Mouse (Mus musculus) neural tube, embryonic 13.5 days (tissue): ENCODE data around the gene Syngr3. TPM values are rescaled to one million over a fixed set of nuclear protein-coding genes. Genes with fewer than 3 reads are reported as not detected.
"Not testable (repeated sequence)": the region's sequence is repeated elsewhere in the genome, so short reads cannot be mapped to it uniquely, and the experiment has no call there.

Source experiments
- ATAC-seq: fragments of 200-750 bp; cut with Nextera tagmentation; 2 replicates; pipeline ENCODE4 v1.8.0; 2017; ENCODE audit warnings: low read depth, mild to moderate bottlenecking, moderate TSS enrichment, moderate library complexity
- H3K27ac ChIP-seq: fragments of 300-500 bp; sonication (generic); replicated peaks from 2 replicates; pipeline ENCODE4 v1.5.1; 2015; ENCODE audit warnings: moderate library complexity, mild to moderate bottlenecking, inconsistent platforms
- H3K27me3 ChIP-seq: fragments of 300-500 bp; sonication (generic); 2 replicates; pipeline ENCODE4 v1.6.1; 2015; ENCODE audit warnings: mild to moderate bottlenecking, inconsistent platforms
- H3K36me3 ChIP-seq: fragments of 300-500 bp; sonication (generic); 2 replicates; pipeline ENCODE4 v1.6.1; 2015; ENCODE audit warnings: mild to moderate bottlenecking, inconsistent platforms
- H3K4me1 ChIP-seq: fragments of 300-500 bp; sonication (generic); replicated peaks from 2 replicates; pipeline ENCODE4 v1.6.1; 2015; ENCODE audit warnings: inconsistent platforms
- H3K4me2 ChIP-seq: fragments of 300-500 bp; sonication (generic); 2 replicates; pipeline ENCODE4 v1.6.1; 2015; ENCODE audit warnings: inconsistent platforms, mild to moderate bottlenecking, moderate library complexity
- H3K4me3 ChIP-seq: fragments of 300-500 bp; sonication (generic); 2 replicates; pipeline ENCODE4 v1.5.1; 2015; ENCODE audit warnings: mild to moderate bottlenecking, inconsistent platforms
- H3K9ac ChIP-seq: fragments of 300-500 bp; sonication (generic); 2 replicates; pipeline ENCODE4 v1.6.1; 2015; ENCODE audit warnings: moderate library complexity, mild to moderate bottlenecking, inconsistent platforms
- H3K9me3 ChIP-seq: fragments of 300-500 bp; sonication (generic); 2 replicates; pipeline ENCODE4 v1.6.1; 2016; ENCODE audit warnings: inconsistent platforms
- WGBS: fragments of 180-500 bp; shearing (Covaris S2); methylation state at CpG from one replicate; pipeline ENCODE4 v1.1.7; 2015; 5-methylcytosine and 5-hydroxymethylcytosine counted together
- polyA plus RNA-seq: library from polyadenylated mRNA; unstranded; fragments of >200 nt; fragmentation: Nextera tagmentation; extraction: Ambion mirVana; gene quantifications from 2 replicates; pipeline ENCODE4 v1.2.1, GENCODE M21; 2015

Gene Syngr3
- polyA plus RNA-seq, 1 experiment from 2014 or later: 114 TPM

- Histone ChIP-seq H3K4me1 (peaks cover 12% of the 10 kb centered on the region), H3K4me3 (no peak within 1 kb of the TSS), H3K9ac (no peak within 1 kb of the TSS), H3K36me3 (peaks cover 1% of the 10 kb centered on the region), H3K4me2 (no peak within 1 kb of the TSS), H3K27ac (no peak within 1 kb of the TSS), H3K27me3 (peaks cover 10% of the 10 kb centered on the region; the same call in 1 of the 2 replicates), H3K9me3 (no peaks in the 10 kb centered on the region)
- no peak for ATAC-seq
- 80% methylated on average over 2 of the region's 2 CpGs for WGBS
Observed at GRCm38 (mm10) chr17:24727618-24728017, 37.9 kb upstream of the Syngr3 start, which contains the start of gene Rpl3l. Rpl3l (plus strand) TSS chr17:24727820.

GRCm38 (mm10) chr17:24725637-24726390, 36.1 kb upstream of the Syngr3 start:
- Histone ChIP-seq H3K9ac (no peak overlapping the region), H3K4me3 (no peak overlapping the region), H3K27me3 (0 out of 2 replicates have a peak, but pooled peaks cover 10% of the 10 kb centered on the region), H3K4me2 (no peak overlapping the region), H3K36me3 (peaks cover 18% of the 10 kb centered on the region), H3K4me1 (peaks cover 28% of the 10 kb centered on the region), H3K9me3 (no peaks in the 10 kb centered on the region), H3K27ac (no peak overlapping the region)
- WGBS: 79% methylated on average over 3 of the region's 3 CpGs
- no peak for ATAC-seq

- peak; percentile 72 for ATAC-seq
- WGBS: under 1% methylated on average over 30 of the region's 30 CpGs
- Histone ChIP-seq H3K36me3 (peaks cover 18% of the 10 kb centered on the region), H3K4me2 (peak within 1 kb of the TSS; percentile 95), H3K27me3 (0 out of 2 replicates have a peak, but pooled peaks cover 10% of the 10 kb centered on the region), H3K4me1 (peaks cover 31% of the 10 kb centered on the region), H3K4me3 (peak within 1 kb of the TSS; percentile 87), H3K27ac (peak within 1 kb of the TSS; percentile 86), H3K9me3 (no peaks in the 10 kb centered on the region), H3K9ac (peak within 1 kb of the TSS; percentile 96)
Observed at GRCm38 (mm10) chr17:24724184-24724583, 34.4 kb upstream of the Syngr3 start, which contains the start of gene Ndufb10. Ndufb10 (minus strand) TSS chr17:24724478.

- Histone ChIP-seq H3K9ac (peak overlapping the region; percentile 96), H3K36me3 (peaks cover 18% of the 10 kb centered on the region), H3K9me3 (no peaks in the 10 kb centered on the region), H3K4me3 (peak overlapping the region; percentile 87), H3K4me1 (peaks cover 35% of the 10 kb centered on the region), H3K4me2 (peak overlapping the region; percentile 95), H3K27me3 (0 out of 2 replicates have a peak, but pooled peaks cover 10% of the 10 kb centered on the region), H3K27ac (peak overlapping the region; percentile 86)
- under 1% methylated on average over 15 of the region's 15 CpGs for WGBS
- no peak; the same call in 1 of the 2 replicates for ATAC-seq
Observed at GRCm38 (mm10) chr17:24723881-24724180, 34.1 kb upstream of the Syngr3 start.

DNA sequence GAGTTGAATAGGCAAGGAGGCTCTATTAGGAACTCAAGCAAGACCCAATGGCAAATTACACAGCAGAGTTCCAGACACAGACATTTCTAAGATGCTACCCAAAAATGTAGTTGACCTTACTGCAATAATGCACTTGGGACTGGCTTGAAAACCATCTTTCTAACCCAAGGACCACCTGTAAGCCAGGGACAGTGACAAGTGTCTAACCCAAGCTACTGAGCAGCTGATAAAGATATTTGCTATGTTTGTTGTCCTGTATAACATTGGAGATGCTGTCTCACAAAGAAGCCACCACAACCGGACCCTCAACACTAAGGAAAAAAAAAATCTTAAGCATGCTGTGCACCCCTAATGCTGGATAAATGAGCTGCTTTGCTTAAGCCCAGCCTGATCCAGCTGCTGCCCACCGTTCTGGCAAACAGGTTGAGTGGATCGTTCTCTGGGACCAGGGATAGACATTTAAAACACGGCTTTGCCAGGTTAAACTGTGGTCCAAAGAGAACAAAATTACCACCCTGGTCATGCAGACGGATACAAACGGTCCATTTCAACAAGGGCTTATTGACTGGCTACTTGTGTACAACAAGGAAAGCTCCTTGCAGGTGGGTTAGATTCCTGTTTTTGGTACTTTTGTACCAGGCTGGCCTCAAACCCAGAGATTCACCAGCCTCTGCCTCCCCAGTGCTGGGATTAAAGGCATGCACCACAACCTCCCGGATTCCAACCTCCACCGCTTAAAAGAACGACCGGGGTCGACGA, 33.5 kb upstream of the Syngr3 start:
- H3K27me3 ChIP-seq: 0 out of 2 replicates have a peak, but pooled peaks cover 9% of the 10 kb centered on the region
- no peak for ATAC-seq
- H3K4me3 ChIP-seq: peak overlapping the region; percentile 87
- H3K27ac ChIP-seq: peak overlapping the region; percentile 86
- H3K9ac ChIP-seq: peak overlapping the region; percentile 96
- H3K36me3 ChIP-seq: peaks cover 18% of the 10 kb centered on the region
- 3% methylated on average over 12 of the region's 12 CpGs for WGBS
- peaks cover 40% of the 10 kb centered on the region for H3K4me1 ChIP-seq
- no peaks in the 10 kb centered on the region for H3K9me3 ChIP-seq
- H3K4me2 ChIP-seq: peak overlapping the region; percentile 95

DNA sequence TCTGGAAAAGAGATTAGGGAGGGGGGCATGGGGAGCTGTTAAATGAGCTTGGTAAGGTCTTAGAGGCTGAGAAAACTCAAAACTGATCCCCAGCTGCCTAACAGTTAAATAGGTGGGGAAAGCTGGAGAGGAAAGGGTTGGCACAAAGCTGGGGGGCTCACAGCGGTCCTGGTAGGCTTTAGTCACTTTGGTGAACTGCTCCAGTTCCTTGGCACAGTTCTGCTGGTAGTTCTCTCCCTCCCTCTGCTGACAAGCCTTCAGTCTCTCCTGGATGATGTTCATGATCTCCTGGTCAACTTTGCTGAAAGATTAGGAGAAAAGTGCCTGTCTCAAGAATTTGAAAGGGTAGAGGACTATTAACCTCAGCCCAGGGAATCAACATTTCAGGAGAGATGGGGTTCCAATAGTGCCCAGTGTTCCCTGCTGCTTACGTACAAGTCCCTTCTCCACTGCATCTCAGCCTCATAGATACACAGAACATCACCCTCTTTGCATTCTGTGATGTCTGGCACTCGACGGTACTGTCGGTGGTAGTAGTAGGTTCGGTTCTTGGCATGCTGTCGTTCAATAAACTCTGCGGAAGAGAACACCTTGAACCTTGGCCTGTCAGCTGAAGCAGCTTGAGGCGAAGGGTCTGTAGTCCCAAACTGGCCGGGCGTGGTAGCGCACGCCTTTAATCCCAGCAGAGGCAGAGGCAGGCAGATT, 32.6 kb upstream of the Syngr3 start:
- Histone ChIP-seq H3K27ac (no peak overlapping the region), H3K9ac (peak overlapping the region; percentile 96), H3K36me3 (peaks cover 18% of the 10 kb centered on the region), H3K27me3 (0 out of 2 replicates have a peak, but pooled peaks cover under 1% of the 10 kb centered on the region), H3K9me3 (no peaks in the 10 kb centered on the region), H3K4me3 (peak overlapping the region; percentile 87; the same call in 1 of the 2 replicates), H3K4me1 (peaks cover 42% of the 10 kb centered on the region), H3K4me2 (peak overlapping the region; percentile 95)
- 32% methylated on average over 13 of the region's 13 CpGs for WGBS
- no peak for ATAC-seq

- H3K4me3 ChIP-seq: peak overlapping the region; percentile 87
- H3K36me3 ChIP-seq: peaks cover 26% of the 10 kb centered on the region
- not testable (repeated sequence) for H3K9me3 ChIP-seq, H3K27ac ChIP-seq, ATAC-seq, H3K27me3 ChIP-seq
- 65% methylated on average over 7 of the region's 7 CpGs for WGBS
- peak overlapping the region; percentile 78 for H3K4me2 ChIP-seq
- H3K9ac ChIP-seq: peak overlapping the region; percentile 71
- peaks cover 42% of the 10 kb centered on the region for H3K4me1 ChIP-seq
Observed at GRCm38 (mm10) chr17:24721383-24721955, 31.7 kb upstream of the Syngr3 start.

GRCm38 (mm10) chr17:24720616-24721015, 30.9 kb upstream of the Syngr3 start:
- Histone ChIP-seq H3K4me1 (peaks cover 42% of the 10 kb centered on the region), H3K36me3 (peaks cover 34% of the 10 kb centered on the region), H3K4me3 (peak overlapping the region; percentile 87), H3K9ac (peak overlapping the region; percentile 91), H3K4me2 (peak overlapping the region; percentile 78)
- H3K27me3 ChIP-seq, H3K9me3 ChIP-seq, ATAC-seq, H3K27ac ChIP-seq: not testable (repeated sequence)
- under 1% methylated on average over 11 of the region's 11 CpGs for WGBS

DNA sequence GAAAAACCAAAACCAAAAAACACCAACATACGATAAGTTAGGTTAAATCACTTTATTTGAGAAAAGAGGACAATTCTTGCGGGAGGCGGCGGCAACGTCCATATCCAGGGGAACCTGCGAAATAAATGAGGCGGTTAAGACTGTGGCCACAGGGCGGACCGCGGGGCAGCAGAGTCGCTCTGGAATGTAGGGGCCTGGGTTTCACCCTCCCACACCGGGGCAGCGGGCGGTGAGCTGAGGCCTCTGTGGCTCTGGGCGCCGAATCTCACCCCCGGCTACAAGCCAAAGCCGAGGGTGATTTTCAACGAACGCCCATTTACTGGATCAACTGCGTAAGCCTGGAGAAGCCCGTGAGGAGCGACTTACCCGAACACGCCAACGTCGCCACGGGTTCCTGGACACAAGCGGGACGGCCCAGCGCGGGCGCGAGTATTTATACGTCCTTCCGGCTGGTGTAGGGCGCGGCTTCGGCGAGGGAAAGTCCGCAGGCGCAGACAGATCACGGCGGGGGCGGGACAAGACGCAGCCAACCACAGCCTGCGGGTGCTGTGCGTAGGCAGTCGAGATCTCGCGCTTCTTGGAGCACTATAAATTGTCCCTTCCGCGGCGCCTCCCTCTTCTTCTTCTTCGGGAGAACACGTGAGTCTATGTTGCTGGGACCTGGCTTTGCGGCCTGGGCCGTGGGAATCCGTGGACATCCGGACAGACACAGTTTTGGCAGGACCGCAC, 29.9 kb upstream of the Syngr3 start:
- peak overlapping the region; percentile 87 for H3K4me3 ChIP-seq
- H3K4me2 ChIP-seq: peak overlapping the region; percentile 78
- peak overlapping the region; percentile 92 for H3K9ac ChIP-seq
- peaks cover 42% of the 10 kb centered on the region for H3K4me1 ChIP-seq
- H3K9me3 ChIP-seq: no peaks in the 10 kb centered on the region
- H3K36me3 ChIP-seq: peaks cover 38% of the 10 kb centered on the region
- peak; percentile 97 for ATAC-seq
- under 1% methylated on average over 61 of the region's 61 CpGs for WGBS
- H3K27me3 ChIP-seq: no peaks in the 10 kb centered on the region
- peak overlapping the region; percentile 88 for H3K27ac ChIP-seq

DNA sequence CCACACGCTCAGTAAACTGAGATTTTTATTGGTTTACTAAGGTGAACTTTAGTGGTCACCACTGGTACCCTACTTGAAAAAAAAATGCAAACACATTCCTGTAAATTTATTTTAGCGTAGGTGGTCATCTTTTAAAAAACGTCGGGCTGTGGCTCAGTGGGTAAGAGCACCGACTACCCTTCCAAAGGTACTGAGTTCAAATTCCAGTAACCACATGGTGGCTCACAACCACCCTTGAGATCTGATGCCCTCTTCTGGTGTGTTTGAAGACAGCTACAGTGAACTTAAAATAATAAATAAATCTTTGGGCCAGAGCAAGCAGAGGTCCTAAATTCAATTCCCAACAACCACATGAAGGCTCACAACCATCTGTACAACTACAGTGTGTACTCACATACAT, 29.2 kb upstream of the Syngr3 start:
- peak overlapping the region; percentile 87 for H3K4me3 ChIP-seq
- peak overlapping the region; percentile 92 for H3K9ac ChIP-seq
- peaks cover 42% of the 10 kb centered on the region for H3K4me1 ChIP-seq
- not testable (repeated sequence) for H3K27ac ChIP-seq, H3K27me3 ChIP-seq, ATAC-seq, H3K9me3 ChIP-seq
- peak overlapping the region; percentile 67 for H3K4me2 ChIP-seq
- WGBS: 66% methylated on average over 5 of the region's 5 CpGs
- H3K36me3 ChIP-seq: peaks cover 38% of the 10 kb centered on the region

GRCm38 (mm10) chr17:24717943-24718342, 28.2 kb upstream of the Syngr3 start, which contains the start of the genes Rnf151 and Rps2:
Rnf151 (minus strand) TSS chr17:24718063.
Rps2 (plus strand) TSS chr17:24718116.
- no peaks in the 10 kb centered on the region for H3K9me3 ChIP-seq
- H3K4me1 ChIP-seq: peaks cover 33% of the 10 kb centered on the region
- H3K36me3 ChIP-seq: peaks cover 38% of the 10 kb centered on the region
- no peak within 1 kb of the TSS for H3K27ac ChIP-seq
- 77% methylated on average over 4 of the region's 4 CpGs for WGBS
- H3K27me3 ChIP-seq: no peaks in the 10 kb centered on the region
- ATAC-seq: no peak
- peak within 1 kb of the TSS; percentile 67 for H3K4me2 ChIP-seq
- H3K4me3 ChIP-seq: peak within 1 kb of the TSS; percentile 87
- peak within 1 kb of the TSS; percentile 92 for H3K9ac ChIP-seq
